Mouse (Mus musculus) C2C12 (cell line): ENCODE measurements around the gene P4ha2.

ENCODE experiments used
- CTCF ChIP-seq: IDR thresholded peaks from one replicate; pipeline ENCODE4 v1.5.1; 2011; ENCODE audit not compliant: control insufficient read depth, insufficient read depth, insufficient read length
- MAX ChIP-seq: IDR thresholded peaks from one replicate; pipeline ENCODE4 v1.6.1; 2011; ENCODE audit warnings: mild to moderate bottlenecking, control low read depth
- USF1 ChIP-seq: IDR thresholded peaks from one replicate; pipeline ENCODE4 v1.6.1; 2011; ENCODE audit warnings: low read depth, mild to moderate bottlenecking, control low read depth, moderate library complexity

GRCm38 (mm10) chr11:54129955-54130354, 30.1 kb downstream of the P4ha2 start:
- TF ChIP-seq CTCF = no peak
- no peak for TF ChIP-seq USF1
- no peak for TF ChIP-seq MAX
